Mouse (Mus musculus) neural tube, embryonic 15.5 days (tissue): Measurements from ENCODE around the gene Unc5a. TPM values are rescaled to one million over a fixed set of nuclear protein-coding genes. Genes with fewer than 3 reads are reported as not detected.
A peak's percentile ranks its signal among the peaks of the same experiment; 100 is the strongest.

ENCODE experiments used
- ATAC-seq: fragments of 200-750 bp; cut with Nextera tagmentation; 2 replicates; pipeline ENCODE4 v1.8.0; 2017; ENCODE audit warnings: mild to moderate bottlenecking, moderate TSS enrichment, moderate library complexity; ENCODE audit not compliant: low FRiP score
- H3K27ac ChIP-seq: fragments of 300-500 bp; sonication (generic); replicated peaks from 2 replicates; pipeline ENCODE4 v1.5.1; 2015; ENCODE audit warnings: mild to moderate bottlenecking, inconsistent platforms
- H3K27me3 ChIP-seq: fragments of 300-500 bp; sonication (generic); replicated peaks from 2 replicates; pipeline ENCODE4 v1.6.1; 2015; ENCODE audit warnings: inconsistent platforms
- H3K36me3 ChIP-seq: fragments of 300-500 bp; sonication (generic); 2 replicates; pipeline ENCODE4 v1.6.1; 2015; ENCODE audit warnings: inconsistent platforms
- H3K4me1 ChIP-seq: fragments of 300-500 bp; sonication (generic); 2 replicates; pipeline ENCODE4 v1.6.1; 2015; ENCODE audit warnings: inconsistent platforms
- H3K4me2 ChIP-seq: fragments of 300-500 bp; sonication (generic); 2 replicates; pipeline ENCODE4 v1.6.1; 2015; ENCODE audit warnings: inconsistent platforms, mild to moderate bottlenecking, moderate library complexity
- H3K4me3 ChIP-seq: fragments of 300-500 bp; sonication (generic); replicated peaks from 2 replicates; pipeline ENCODE4 v1.5.1; 2015; ENCODE audit warnings: mild to moderate bottlenecking, inconsistent platforms
- H3K9ac ChIP-seq: fragments of 300-500 bp; sonication (generic); replicated peaks from 2 replicates; pipeline ENCODE4 v1.6.1; 2015; ENCODE audit warnings: mild to moderate bottlenecking, inconsistent platforms
- H3K9me3 ChIP-seq: fragments of 300-500 bp; sonication (generic); replicated peaks from 2 replicates; pipeline ENCODE4 v1.6.1; 2016; ENCODE audit warnings: inconsistent platforms
- WGBS: fragments of 180-500 bp; shearing (Covaris S2); methylation state at CpG from one replicate; pipeline ENCODE4 v1.1.7; 2015; ENCODE audit warnings: mixed read lengths; 5-methylcytosine and 5-hydroxymethylcytosine counted together
- polyA plus RNA-seq: library from polyadenylated mRNA; unstranded; fragments of >200 nt; fragmentation: Nextera tagmentation; extraction: Ambion mirVana; gene quantifications from 2 replicates; pipeline ENCODE4 v1.2.1, GENCODE M21; 2015

The Unc5a gene
- polyA plus RNA-seq, 1 experiment from 2014 or later, result 12.7 TPM

DNA sequence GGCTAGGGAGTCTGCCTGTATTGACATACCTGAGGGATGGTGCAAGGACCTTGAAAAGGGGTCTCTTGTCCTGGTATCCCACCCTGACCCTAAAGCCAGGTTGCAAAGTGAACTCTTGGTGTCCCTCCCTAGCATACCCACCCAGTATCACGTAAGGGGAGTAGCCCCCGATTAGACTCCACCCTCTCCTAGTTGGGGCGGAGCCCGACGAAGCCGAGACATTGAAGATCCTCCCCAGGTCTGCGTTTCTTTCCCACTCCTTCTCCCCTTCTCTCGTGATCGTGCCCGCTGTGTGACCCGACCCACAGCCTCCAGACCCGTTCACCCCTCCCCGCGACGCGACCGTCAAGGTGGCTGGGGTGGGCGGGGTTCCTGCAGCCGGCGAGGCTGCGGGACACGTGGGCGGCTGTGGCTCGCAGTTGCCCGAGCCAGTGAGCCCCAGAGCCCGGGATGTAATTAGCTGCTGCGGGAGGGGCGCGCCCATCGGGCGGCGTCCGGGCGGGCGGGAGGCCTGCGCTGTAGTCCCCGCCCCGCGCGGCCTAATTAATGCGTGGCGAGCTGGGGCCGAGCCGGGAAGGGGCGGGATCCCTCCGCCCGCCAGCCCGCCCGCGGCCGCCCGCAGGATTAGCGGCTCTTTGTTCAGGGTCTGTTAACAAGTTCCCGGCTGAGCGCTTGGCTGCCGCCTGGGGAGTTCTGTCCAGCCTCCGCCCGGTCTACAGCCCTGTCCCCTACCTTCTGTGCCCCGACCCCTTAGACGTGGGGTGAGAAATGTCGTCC, 6.7 kb downstream of the Unc5a start:
- Histone ChIP-seq H3K9ac (peak overlapping the region; percentile 66), H3K36me3 (no peaks in the 10 kb centered on the region), H3K4me1 (peaks cover 57% of the 10 kb centered on the region), H3K9me3 (no peaks in the 10 kb centered on the region), H3K4me3 (peak overlapping the region; percentile 55), H3K27me3 (peaks cover 35% of the 10 kb centered on the region), H3K4me2 (peak overlapping the region; percentile 94), H3K27ac (peak overlapping the region; percentile 54)
- 0% methylated on average over 61 of the region's 61 CpGs for WGBS
- ATAC-seq, result peak; percentile 74

DNA sequence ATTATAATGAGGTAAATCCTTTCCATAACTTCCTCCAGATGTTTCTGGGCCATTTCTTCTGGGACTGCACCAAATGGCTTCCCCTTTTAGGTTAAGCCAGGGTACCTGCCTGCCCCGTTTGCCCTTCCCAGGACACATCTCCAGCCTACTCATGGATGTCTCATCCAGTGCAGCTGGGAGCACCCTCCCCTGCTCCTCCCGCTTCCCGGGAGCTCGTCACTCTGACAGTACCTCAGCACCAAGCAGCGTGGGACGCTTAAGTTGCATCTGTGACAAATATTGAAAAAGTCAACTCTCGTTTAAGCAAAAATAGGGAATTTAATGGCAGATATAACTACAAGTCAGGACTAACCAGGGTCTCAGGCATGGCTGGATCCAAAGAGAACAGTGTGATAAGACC, 8.1 kb downstream of the Unc5a start:
- ATAC-seq, result no peak
- Histone ChIP-seq H3K9me3 (no peaks in the 10 kb centered on the region), H3K9ac (no peak overlapping the region), H3K36me3 (no peaks in the 10 kb centered on the region), H3K4me2 (no peak overlapping the region), H3K4me1 (peaks cover 43% of the 10 kb centered on the region), H3K27ac (no peak overlapping the region), H3K4me3 (no peak overlapping the region), H3K27me3 (peaks cover 26% of the 10 kb centered on the region)
- 79% methylated on average over 7 of the region's 7 CpGs for WGBS

DNA sequence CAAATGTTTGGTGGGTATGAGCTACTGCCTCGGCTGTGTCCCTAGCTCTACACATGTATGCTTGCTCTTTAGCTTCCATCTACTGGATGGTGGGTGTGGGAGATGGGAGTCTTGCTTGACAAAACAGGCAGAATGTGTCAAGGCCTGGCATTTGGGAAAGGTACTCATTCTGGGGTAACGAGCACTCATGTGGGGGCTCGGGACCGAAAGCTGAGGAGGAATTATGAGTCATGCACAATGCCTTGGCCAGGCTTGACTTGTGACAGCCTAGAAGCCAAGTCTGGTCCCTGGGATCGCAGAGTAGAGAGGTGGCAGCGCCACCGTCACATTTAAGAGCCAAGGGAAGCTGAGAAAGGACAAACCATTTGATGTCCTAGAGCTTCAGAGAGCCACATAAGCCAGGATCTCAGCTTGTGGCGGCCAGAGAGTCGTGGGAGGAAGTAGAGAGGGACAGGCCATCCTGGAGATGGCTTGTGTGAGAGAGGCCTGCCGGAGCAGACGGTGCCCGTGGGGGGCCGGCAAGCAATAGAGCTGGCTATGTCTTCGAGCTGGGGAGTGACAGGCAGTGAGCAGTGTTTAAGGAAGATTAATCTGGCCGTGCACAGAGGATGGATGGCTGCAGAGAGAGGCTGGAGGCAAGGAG, 10.0 kb downstream of the Unc5a start:
- no peak for ATAC-seq
- Histone ChIP-seq H3K4me3 (no peak overlapping the region), H3K27ac (no peak overlapping the region; the same call in 1 of the 2 replicates), H3K4me1 (peaks cover 45% of the 10 kb centered on the region), H3K36me3 (no peaks in the 10 kb centered on the region), H3K4me2 (no peak overlapping the region), H3K9ac (no peak overlapping the region), H3K27me3 (peaks cover 8% of the 10 kb centered on the region), H3K9me3 (no peaks in the 10 kb centered on the region)
- WGBS, result 46% methylated on average over 15 of the region's 15 CpGs

DNA sequence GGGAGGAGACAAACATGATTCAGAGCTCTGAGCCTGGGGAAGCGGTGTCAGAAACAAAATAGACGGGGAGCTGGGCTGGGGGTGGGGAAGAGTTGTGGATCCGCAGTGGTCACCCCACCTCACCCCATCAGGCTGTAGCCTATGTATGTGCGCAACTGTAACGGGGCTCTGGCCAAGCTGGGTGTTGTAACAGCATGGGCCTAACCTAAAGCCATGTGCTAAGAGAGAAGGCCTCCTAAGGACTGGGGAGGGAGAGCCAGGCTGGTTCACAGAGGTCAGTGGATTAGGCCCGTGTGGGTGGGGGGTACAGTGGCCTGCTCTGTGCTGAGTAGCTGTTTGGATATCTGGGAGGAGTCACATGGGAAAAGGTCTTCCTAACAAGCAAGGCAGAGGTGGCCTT, 10.6 kb downstream of the Unc5a start:
- no peak overlapping the region; the same call in 1 of the 2 replicates for H3K27ac ChIP-seq
- WGBS, result 35% methylated on average over 6 of the region's 6 CpGs
- peaks cover 49% of the 10 kb centered on the region for H3K4me1 ChIP-seq

DNA sequence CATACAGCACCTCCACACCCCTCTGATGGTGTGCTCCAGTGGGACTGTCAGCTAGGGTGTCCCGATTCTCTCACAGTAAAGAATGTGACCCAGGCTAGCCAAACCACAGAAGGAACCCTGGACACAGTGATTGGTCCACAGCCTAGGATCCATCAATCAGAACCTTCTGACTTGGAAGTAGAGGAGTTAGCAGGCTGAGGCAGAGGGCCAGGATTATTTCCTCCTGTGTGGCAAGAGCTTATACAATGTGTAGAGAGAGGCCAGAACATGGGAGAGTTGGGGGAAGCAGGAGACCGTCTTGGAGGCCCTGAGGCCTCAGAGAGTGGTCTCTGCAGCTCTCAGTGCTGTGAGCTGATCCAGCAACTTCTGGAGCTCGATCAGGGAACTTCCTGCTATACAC, 11.3 kb downstream of the Unc5a start:
- Histone ChIP-seq H3K27me3 (no peaks in the 10 kb centered on the region), H3K4me3 (no peak overlapping the region), H3K36me3 (no peaks in the 10 kb centered on the region), H3K4me1 (peaks cover 46% of the 10 kb centered on the region), H3K9ac (no peak overlapping the region), H3K4me2 (no peak overlapping the region), H3K27ac (no peak overlapping the region), H3K9me3 (no peaks in the 10 kb centered on the region)
- no peak for ATAC-seq
- WGBS, result 83% methylated on average over 3 of the region's 3 CpGs

More for the DNA sequence above, 10.6 kb downstream of the Unc5a start:
- H3K4me2 ChIP-seq, result no peak overlapping the region
- no peak overlapping the region for H3K4me3 ChIP-seq
- peaks cover 2% of the 10 kb centered on the region for H3K27me3 ChIP-seq
- no peaks in the 10 kb centered on the region for H3K36me3 ChIP-seq
- no peak for ATAC-seq
- H3K9ac ChIP-seq, result no peak overlapping the region
- H3K9me3 ChIP-seq, result no peaks in the 10 kb centered on the region

DNA sequence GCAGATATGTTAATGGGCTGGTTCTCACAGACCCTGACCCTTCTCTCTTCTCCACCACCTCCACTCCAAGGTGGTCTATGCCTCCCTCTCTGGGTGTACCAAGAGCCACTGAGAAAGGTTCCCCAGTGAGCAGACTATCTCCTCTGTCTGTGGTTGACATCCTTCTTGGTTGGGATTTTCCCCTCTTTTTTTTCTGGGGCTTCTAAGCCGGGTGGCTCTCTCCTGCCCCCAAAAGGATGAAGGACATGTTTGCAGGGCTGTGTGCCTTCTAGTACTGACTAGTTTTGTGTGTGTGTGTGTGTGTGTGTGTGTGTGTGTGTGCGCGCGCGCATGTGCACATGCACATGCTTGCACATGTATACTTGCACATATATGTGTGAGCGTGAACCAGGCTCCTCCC, 16.0 kb downstream of the Unc5a start:
- Histone ChIP-seq H3K4me3 (no peak overlapping the region), H3K9ac (no peak overlapping the region), H3K27me3 (no peaks in the 10 kb centered on the region), H3K4me1 (peaks cover 59% of the 10 kb centered on the region), H3K36me3 (no peaks in the 10 kb centered on the region), H3K4me2 (no peak overlapping the region), H3K27ac (no peak overlapping the region), H3K9me3 (no peaks in the 10 kb centered on the region)
- no peak for ATAC-seq
- 90% methylated on average over 6 of the region's 6 CpGs for WGBS

DNA sequence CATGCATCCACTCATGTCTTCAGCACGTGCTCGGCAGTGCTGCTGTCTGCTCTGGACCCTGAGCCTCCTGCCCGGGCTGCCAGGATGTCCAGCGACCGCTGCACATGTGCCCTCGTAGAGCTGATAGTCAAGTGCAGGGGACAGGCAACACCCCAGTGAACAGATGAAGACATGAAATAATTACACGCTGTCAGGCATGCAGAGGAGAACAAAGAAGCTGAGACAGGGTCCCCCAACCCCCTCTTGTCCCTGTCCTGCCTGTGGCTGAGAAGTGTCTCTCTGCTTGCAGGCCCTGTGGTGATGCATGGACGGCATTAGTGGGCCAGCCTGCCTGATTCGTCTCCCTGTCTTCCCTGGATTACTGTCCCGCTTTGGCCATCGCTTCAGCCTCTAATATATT, 18.3 kb downstream of the Unc5a start:
- Histone ChIP-seq H3K4me2 (no peak overlapping the region), H3K4me3 (no peak overlapping the region), H3K9ac (0 out of 2 replicates have a peak overlapping the region, but pooled peaks have one; percentile 20), H3K27me3 (no peaks in the 10 kb centered on the region), H3K36me3 (no peaks in the 10 kb centered on the region), H3K9me3 (no peaks in the 10 kb centered on the region), H3K4me1 (peaks cover 64% of the 10 kb centered on the region), H3K27ac (no peak overlapping the region)
- no peak for ATAC-seq
- WGBS, result 28% methylated on average over 11 of the region's 11 CpGs

DNA sequence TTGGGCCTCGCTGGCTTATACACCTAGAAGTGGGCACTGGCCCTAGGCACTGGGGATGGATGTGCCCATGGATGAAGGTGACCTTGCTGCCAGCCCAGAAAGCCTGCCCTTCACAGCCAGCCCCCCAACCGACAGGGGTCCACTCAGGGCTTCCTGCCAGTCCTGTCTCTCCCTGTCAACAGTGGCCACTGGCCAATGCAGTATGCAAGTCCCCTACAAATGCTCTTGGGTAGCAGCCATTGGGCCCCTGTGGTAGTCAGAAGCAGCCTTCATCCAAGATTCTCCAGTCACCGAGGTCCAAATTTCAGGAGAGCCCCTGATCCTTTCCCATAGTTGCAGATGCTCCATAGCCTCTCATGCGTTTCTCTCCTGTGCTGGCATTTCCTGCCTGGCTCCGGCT, 19.4 kb downstream of the Unc5a start:
- no peak for ATAC-seq
- H3K4me2 ChIP-seq, result no peak overlapping the region
- H3K4me1 ChIP-seq, result peaks cover 58% of the 10 kb centered on the region
- H3K36me3 ChIP-seq, result no peaks in the 10 kb centered on the region
- H3K9me3 ChIP-seq, result no peaks in the 10 kb centered on the region
- H3K27ac ChIP-seq, result no peak overlapping the region
- H3K4me3 ChIP-seq, result no peak overlapping the region
- 76% methylated on average over 5 of the region's 5 CpGs for WGBS
- H3K27me3 ChIP-seq, result no peaks in the 10 kb centered on the region
- H3K9ac ChIP-seq, result no peak overlapping the region

DNA sequence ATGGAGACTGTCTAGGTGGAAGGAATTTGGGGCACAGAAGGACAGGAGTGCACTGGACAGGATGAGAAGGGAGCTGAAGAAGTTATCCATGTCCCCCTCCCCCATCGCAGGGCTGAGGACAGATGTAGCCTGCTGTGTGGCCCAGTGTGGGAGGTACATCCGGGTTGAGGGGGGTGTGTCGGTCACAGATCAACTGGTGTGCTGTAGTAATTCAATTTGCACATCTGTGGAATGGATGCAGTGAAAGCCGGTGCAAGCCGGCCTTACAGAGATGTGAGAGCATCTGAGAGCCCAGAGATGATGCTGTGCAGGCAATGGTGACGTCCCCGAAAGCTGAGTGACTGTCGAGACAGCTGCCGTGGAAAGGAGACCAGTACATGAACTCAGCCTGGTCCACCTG, 20.3 kb downstream of the Unc5a start:
- Histone ChIP-seq H3K9me3 (no peaks in the 10 kb centered on the region), H3K4me1 (peaks cover 50% of the 10 kb centered on the region), H3K4me2 (no peak overlapping the region), H3K4me3 (no peak overlapping the region), H3K36me3 (no peaks in the 10 kb centered on the region), H3K27me3 (no peaks in the 10 kb centered on the region), H3K27ac (no peak overlapping the region), H3K9ac (no peak overlapping the region)
- 30% methylated on average over 9 of the region's 9 CpGs for WGBS
- no peak for ATAC-seq

DNA sequence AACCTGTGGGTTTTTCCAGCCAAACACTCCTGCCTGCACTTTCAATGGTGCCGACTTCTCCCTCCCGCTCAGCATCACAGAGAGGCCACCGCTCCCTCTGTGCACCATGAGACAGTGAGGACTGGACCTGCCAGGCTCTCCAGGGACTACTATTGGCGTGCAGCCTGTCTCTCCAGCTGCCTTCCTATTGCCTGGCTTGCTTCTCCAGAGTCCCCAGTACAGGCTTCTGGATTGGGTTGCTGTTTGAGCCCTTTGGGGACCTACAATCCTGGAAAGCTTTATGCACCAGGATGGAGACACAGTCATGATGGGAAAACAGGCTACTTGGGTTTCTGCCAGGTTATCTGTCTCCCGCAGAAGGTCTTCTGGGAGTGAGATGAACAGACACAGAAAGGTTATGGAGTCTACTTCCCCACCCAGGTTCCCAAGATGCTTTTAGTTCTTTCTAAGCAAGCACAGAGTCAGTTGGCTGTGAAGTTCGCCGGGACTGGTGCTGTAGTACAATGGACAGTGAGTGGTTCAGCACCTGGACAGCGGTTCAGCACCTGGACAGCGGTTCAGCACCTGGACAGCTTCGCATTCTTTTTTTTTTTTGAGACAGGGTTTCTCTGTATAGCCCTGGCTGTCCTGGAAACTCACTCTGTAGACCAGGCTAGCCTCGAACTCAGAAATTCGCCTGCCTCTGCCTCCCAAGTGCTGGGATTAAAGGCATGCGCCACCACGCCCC, 21.5 kb downstream of the Unc5a start:
- ATAC-seq, result no peak

DNA sequence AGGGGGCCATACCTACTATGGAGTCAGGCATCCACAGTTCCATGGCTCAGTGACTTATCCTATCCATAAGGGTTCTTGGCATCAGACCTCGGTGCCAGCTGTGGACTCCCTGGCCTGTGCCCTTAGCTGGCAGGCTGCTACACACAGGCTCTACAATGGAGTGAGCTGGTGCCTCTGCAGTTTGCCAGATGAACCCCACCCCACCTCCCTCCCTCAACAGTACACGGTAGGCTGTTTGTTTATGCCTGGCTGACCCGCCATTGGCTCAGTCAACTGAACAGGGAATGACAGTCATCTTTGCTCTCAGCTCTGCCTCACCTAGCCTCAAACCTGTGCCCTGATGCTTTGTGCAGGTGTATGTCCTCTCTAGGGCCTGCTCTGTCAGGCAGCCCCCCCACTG, 26.3 kb downstream of the Unc5a start:
- WGBS, result 31% methylated on average over 3 of the region's 3 CpGs
- Histone ChIP-seq H3K36me3 (no peaks in the 10 kb centered on the region), H3K27me3 (0 out of 2 replicates have a peak, but pooled peaks cover 5% of the 10 kb centered on the region), H3K9ac (no peak overlapping the region), H3K9me3 (no peaks in the 10 kb centered on the region), H3K4me2 (no peak overlapping the region), H3K4me3 (no peak overlapping the region), H3K4me1 (peaks cover 40% of the 10 kb centered on the region), H3K27ac (no peak overlapping the region)
- no peak for ATAC-seq

More for the DNA sequence above, 21.5 kb downstream of the Unc5a start:
- H3K9me3 ChIP-seq, result no peaks in the 10 kb centered on the region
- no peak overlapping the region for H3K4me3 ChIP-seq
- H3K36me3 ChIP-seq, result no peaks in the 10 kb centered on the region
- no peak overlapping the region for H3K4me2 ChIP-seq
- 37% methylated on average over 14 of the region's 14 CpGs for WGBS
- H3K27me3 ChIP-seq, result no peaks in the 10 kb centered on the region
- H3K4me1 ChIP-seq, result peaks cover 53% of the 10 kb centered on the region
- H3K27ac ChIP-seq, result no peak overlapping the region
- no peak overlapping the region for H3K9ac ChIP-seq
